8 mouse cellular contexts compared by ENCODE assay signal in the genomic region with DNA sequence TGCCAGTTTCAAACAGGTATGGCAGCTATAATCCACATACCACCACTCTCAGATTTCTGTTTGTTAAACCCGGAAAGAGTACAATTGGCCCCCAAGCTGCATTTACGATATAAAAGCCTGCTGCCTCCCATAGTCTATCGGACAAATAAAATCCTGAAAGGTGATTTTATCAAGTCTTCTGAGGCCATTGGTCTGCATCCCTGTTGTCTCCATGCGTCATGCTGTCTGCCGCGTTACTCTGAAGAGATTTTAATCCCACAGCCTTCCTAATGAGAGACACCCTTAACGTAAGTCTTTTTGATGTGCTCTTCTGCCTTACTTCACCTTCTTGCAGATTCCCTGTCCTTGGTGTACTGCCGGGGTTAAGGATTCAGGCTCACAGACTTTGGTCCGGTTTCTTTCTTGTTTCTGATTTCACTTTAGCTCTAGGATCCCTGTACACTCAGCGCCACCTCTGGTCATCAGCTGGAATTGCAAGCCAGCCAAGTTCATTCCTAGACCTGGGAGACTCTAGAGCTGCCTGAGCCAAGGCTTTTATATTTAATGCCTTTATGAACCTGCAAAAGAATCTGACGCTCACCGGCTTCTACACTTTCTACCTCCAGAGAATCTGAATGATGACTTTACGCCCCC.
DNase-seq lines count a peak whose midpoint lies in the region; TF ChIP-seq lines count a peak whose summit lies in the region.

No protein-coding gene starts in this region.

- no peak overlapping the region for H3K27ac ChIP-seq in gastrocnemius, adult 2 months

- intact Hi-C loops in gastrocnemius, adult 2 months (cut with DNase I): no loop called here
- intact Hi-C loops in left cerebral cortex, postnatal 14 days (cut with DNase I): loop anchor here (5.0 to 10.0 kb wide), 2 partner anchors 657 to 850 kb away; no protein-coding TSS in a partner anchor

- DNase-seq in thymus, postnatal 4 days: peak; percentile 6
- no peak for DNase-seq in thymus, postnatal 25 days
- DNase-seq in cerebellum, postnatal 4 days (ENCODE audit: low spot score in 2 of 2): peak; percentile 36 to 54
- no peak for DNase-seq in gastrocnemius, adult 2 months
- peak; percentile 32 for DNase-seq in induced T-regulatory cell, adult 2 months (ENCODE audit: low read depth)
- peak; percentile 64 to 71 for DNase-seq in left cerebral cortex, postnatal 14 days (ENCODE audit: low spot score in 2 of 2)
- peak; percentile 5 for DNase-seq in yolk sac, embryonic 10.5 days (ENCODE audit: low spot score)

- H3K79me2 ChIP-seq in myocyte (ENCODE audit: control insufficient read depth, insufficient read depth): no peaks in the 10 kb centered on the region

- no peak overlapping the region for H3ac ChIP-seq in myocyte (ENCODE audit: control insufficient read depth, insufficient read length)

- TF ChIP-seq POLR2A in myocyte (IDR thresholded peaks at IDR 0.05; ENCODE audit: insufficient read length, low read depth): no peak

- no peaks in the 10 kb centered on the region for H3K27me3 ChIP-seq in myocyte (ENCODE audit: control insufficient read depth, insufficient read depth, insufficient read length)

- TF ChIP-seq CTCF in gastrocnemius, adult 2 months (IDR thresholded peaks at IDR 0.05): peak; percentile 76

- no peaks in the 10 kb centered on the region for H3K36me3 ChIP-seq in myocyte (ENCODE audit: control insufficient read depth, insufficient read depth)

- H3K4me2 ChIP-seq in myocyte (ENCODE audit: low read depth): peak overlapping the region; percentile 45

- peak overlapping the region; percentile 49 for H3K4me3 ChIP-seq in gastrocnemius, adult 2 months
- H3K4me3 ChIP-seq in myocyte: no peak overlapping the region

TF ChIP-seq in myocyte, 11 proteins besides CTCF, POLR2A, EP300 and RAD21:
- TF ChIP-seq CEBPB (IDR thresholded peaks at IDR 0.05; ENCODE audit: insufficient read depth, poor library complexity, severe bottlenecking) (no peak), TCF12 (IDR thresholded peaks at IDR 0.05; ENCODE audit: insufficient read depth, poor library complexity, severe bottlenecking) (no peak), SRF (IDR thresholded peaks at IDR 0.05; ENCODE audit: control insufficient read depth, insufficient read length, low read depth) (no peak), E2F4 (IDR thresholded peaks at IDR 0.05; ENCODE audit: insufficient read depth) (no peak), MYOG (IDR thresholded peaks at IDR 0.05; ENCODE audit: control insufficient read depth in 1 of 3, insufficient read depth in 1 of 3, insufficient read length in 2 of 3, low read depth in 2 of 3) (no peak), USF1 (IDR thresholded peaks at IDR 0.05; ENCODE audit: low read depth) (no peak), TCF3 (IDR thresholded peaks at IDR 0.05; ENCODE audit: insufficient read length, low read depth) (no peak), POLR2AphosphoS2 (IDR thresholded peaks at IDR 0.05; ENCODE audit: insufficient read length, low read depth) (no peak), REST (IDR thresholded peaks at IDR 0.05; ENCODE audit: insufficient read depth, insufficient read length) (no peak), MYOD1 (IDR thresholded peaks at IDR 0.05; ENCODE audit: control insufficient read depth in 1 of 3, insufficient read length in 2 of 3, low read depth in 2 of 3) (no peak), MAX (IDR thresholded peaks at IDR 0.05; ENCODE audit: low read depth) (no peak)

Comparison
In these comparisons a context has a peak if more than half of its experiments do, and no peak if none do; other contexts are left out.
1. DNase-seq: peak in thymus, postnatal 4 days (single experiment), cerebellum, postnatal 4 days (2 of 2), induced T-regulatory cell, adult 2 months (single experiment), left cerebral cortex, postnatal 14 days (2 of 2) and yolk sac, embryonic 10.5 days (single experiment); none in thymus, postnatal 25 days (single experiment) and gastrocnemius, adult 2 months (single experiment).